Mouse (Mus musculus) liver, embryonic 14.5 days (tissue): ENCODE results near the gene Foxn3. TPM values are rescaled to one million over a fixed set of nuclear protein-coding genes. Genes with fewer than 3 reads are reported as not detected.

Source experiments
- ATAC-seq: fragments of 200-750 bp; cut with Nextera tagmentation; 2 replicates; pipeline ENCODE4 v1.8.0; 2017; ENCODE audit warnings: moderate number of reproducible peaks, mild to moderate bottlenecking, moderate library complexity; ENCODE audit not compliant: insufficient read depth
- DNase-seq, 3 experiments: peaks; one replicate each; pipeline ENCODE4 v3.0.0-alpha.2; 2012 to 2013; ENCODE audit warnings: low read depth in 3 of 3, low spot score in 3 of 3
- H3K27ac ChIP-seq: fragments of 300-500 bp; sonication (generic); 2 replicates; pipeline ENCODE4 v1.5.1; 2014; ENCODE audit warnings: moderate library complexity, mild to moderate bottlenecking, control low read depth, inconsistent platforms
- H3K27me3 ChIP-seq: fragments of 300-500 bp; sonication (generic); 2 replicates; pipeline ENCODE4 v1.6.1; 2014; ENCODE audit warnings: mild to moderate bottlenecking, low read length, moderate library complexity; ENCODE audit not compliant: control insufficient read depth, insufficient read depth
- H3K36me3 ChIP-seq: fragments of 300-500 bp; sonication (generic); replicated peaks from 2 replicates; pipeline ENCODE4 v1.6.1; 2014; ENCODE audit warnings: low read depth; ENCODE audit not compliant: control insufficient read depth, insufficient read depth
- H3K4me1 ChIP-seq, 2 experiments: fragments of 200-500 bp in 1 of 2; fragments of 300-500 bp in 1 of 2; sonication (generic) in 1 of 2; replicated peaks; 2 replicates each; pipeline ENCODE4 v1.6.1; 2012 to 2014; ENCODE audit warnings: antibody characterized with exemption in 1 of 2, inconsistent platforms in 1 of 2, low read length in 1 of 2; ENCODE audit not compliant: control insufficient read depth in 2 of 2, insufficient read depth in 2 of 2
- H3K4me2 ChIP-seq: fragments of 300-500 bp; sonication (generic); 2 replicates; pipeline ENCODE4 v1.6.1; 2014; ENCODE audit warnings: low read depth, mild to moderate bottlenecking, control low read depth, moderate library complexity
- H3K4me3 ChIP-seq, 2 experiments: fragments of 200-500 bp in 1 of 2; fragments of 300-500 bp in 1 of 2; sonication (generic) in 1 of 2; 2 replicates each; pipeline ENCODE4 v1.5.1; 2012 to 2014; ENCODE audit warnings: low read depth in 2 of 2, low read length in 2 of 2, mild to moderate bottlenecking in 2 of 2, control low read depth in 1 of 2, inconsistent platforms in 1 of 2, moderate library complexity in 1 of 2; ENCODE audit not compliant: insufficient read depth in 1 of 2
- H3K9ac ChIP-seq: fragments of 300-500 bp; sonication (generic); replicated peaks from 2 replicates; pipeline ENCODE4 v1.6.1; 2014; ENCODE audit warnings: mild to moderate bottlenecking, control low read depth, moderate library complexity
- H3K9me3 ChIP-seq: fragments of 300-500 bp; sonication (generic); 2 replicates; pipeline ENCODE4 v1.6.1; 2016; ENCODE audit warnings: low read length, mixed read lengths; ENCODE audit not compliant: control insufficient read depth
- CTCF ChIP-seq: IDR thresholded peaks from 2 replicates; pipeline ENCODE4 v1.5.1; 2016; ENCODE audit warnings: antibody characterized with exemption, low read depth, control low read depth
- EP300 ChIP-seq: IDR thresholded peaks from 2 replicates; pipeline ENCODE4 v1.6.1; 2016; ENCODE audit warnings: antibody characterized with exemption, low read depth
- WGBS: fragments of 180-500 bp; shearing (Covaris S2); extraction: QIAGEN DNeasy Blood & Tissue Kit; methylation state at CpG from one replicate; pipeline ENCODE4 v1.1.7; 2014; ENCODE audit not compliant: insufficient replicate concordance; 5-methylcytosine and 5-hydroxymethylcytosine counted together
- polyA plus RNA-seq, 2 experiments: library from polyadenylated mRNA; depleted of rRNA in 1 of 2; stranded (reverse) in 1 of 2; unstranded in 1 of 2; fragments of >200 nt; fragmentation: Nextera tagmentation in 1 of 2; extraction: Ambion mirVana in 1 of 2; gene quantifications; 2 replicates each; pipeline versions ENCODE4 v1.2.1 to v1.2.3; 2012 to 2014

Gene Foxn3
- polyA plus RNA-seq, 2 experiments = 2.7 to 13.6 TPM

DNA sequence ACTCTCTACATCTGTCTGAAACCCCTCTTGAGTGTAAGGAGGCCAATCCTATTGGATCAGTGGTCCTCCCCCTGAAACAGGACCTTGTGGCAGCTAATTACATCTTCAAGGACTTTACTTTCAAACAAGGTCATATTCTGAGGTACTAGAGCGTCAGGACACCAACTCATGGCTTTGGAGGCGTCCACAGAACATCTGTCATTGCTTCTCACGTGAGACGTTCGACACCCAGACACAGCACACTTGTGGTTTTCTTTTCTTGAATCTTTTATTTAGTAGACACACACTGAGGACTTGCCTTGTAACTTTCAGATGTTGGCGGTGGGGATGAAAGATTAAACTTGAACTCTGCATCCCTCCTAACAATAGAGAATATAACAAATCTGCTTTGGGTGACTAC is 265.1 kb downstream of the Foxn3 start:
- no peak for TF ChIP-seq CTCF
- no peak for TF ChIP-seq EP300
- no peak for DNase-seq
- Histone ChIP-seq H3K4me3 (no peak overlapping the region), H3K4me1 (peaks cover 2 to 5% of the 10 kb centered on the region in 2 experiments; a peak in 1 of 4 replicates), H3K9me3 (no peaks in the 10 kb centered on the region), H3K27me3 (no peaks in the 10 kb centered on the region), H3K36me3 (no peaks in the 10 kb centered on the region), H3K27ac (no peak overlapping the region), H3K9ac (no peak overlapping the region), H3K4me2 (no peak overlapping the region)
- 63% methylated on average over 6 of the region's 6 CpGs for WGBS
- ATAC-seq = no peak

DNA sequence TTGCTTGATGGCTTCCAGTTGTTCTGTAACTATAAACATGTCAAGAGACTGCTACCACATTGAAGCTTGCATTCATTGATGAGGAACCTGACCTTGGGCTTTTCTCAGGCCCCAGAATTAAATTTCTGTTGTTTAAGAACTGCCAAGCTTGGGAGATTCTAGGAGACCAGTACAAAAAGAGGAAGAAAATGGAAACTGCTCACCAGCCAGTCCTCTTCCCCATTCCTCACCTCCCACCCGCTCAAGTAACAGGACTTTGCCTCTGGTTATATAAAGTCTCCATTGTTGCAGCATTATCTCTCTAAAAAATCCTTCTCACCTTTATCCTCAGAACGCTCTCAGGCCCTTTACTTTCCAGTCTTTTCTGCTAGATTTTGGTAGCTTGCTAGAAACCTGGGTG is 265.6 kb downstream of the Foxn3 start:
- Histone ChIP-seq H3K9ac (no peak overlapping the region), H3K9me3 (no peaks in the 10 kb centered on the region), H3K4me3 (no peak overlapping the region), H3K4me2 (no peak overlapping the region), H3K36me3 (no peaks in the 10 kb centered on the region), H3K27ac (no peak overlapping the region), H3K4me1 (peaks cover 2 to 5% of the 10 kb centered on the region in 2 experiments; a peak in 1 of 4 replicates), H3K27me3 (no peaks in the 10 kb centered on the region)
- TF ChIP-seq EP300 = no peak
- TF ChIP-seq CTCF = no peak
- ATAC-seq = no peak
- no peak for DNase-seq
- WGBS = 35% methylated on average over 2 of the region's 2 CpGs

DNA sequence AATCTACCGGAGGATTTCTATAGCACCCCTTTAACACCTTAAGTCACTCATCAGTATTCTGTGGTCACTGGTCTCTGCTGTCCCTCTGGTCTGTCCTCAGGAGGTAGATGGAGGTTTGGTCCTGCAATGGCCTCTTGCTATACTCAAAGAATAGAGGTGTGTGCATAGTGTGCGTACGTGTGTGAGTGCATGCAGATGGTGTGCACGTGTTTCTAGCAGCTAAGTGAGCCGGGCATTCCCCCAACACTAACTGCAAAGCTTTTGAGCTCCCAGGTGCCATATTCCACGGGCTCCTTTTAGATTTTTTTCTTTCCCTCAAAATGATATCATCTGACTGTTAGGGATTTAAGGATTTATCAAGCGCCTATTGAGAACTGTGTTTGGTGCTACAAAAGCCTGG is 269.9 kb downstream of the Foxn3 start:
- H3K4me2 ChIP-seq = no peak overlapping the region
- 54% methylated on average over 7 of the region's 7 CpGs for WGBS
- ATAC-seq (no peak), DNase-seq (no peak)
- no peak overlapping the region for H3K9ac ChIP-seq
- no peak for TF ChIP-seq EP300
- H3K36me3 ChIP-seq = no peaks in the 10 kb centered on the region
- no peaks in the 10 kb centered on the region for H3K9me3 ChIP-seq
- no peak overlapping the region for H3K27ac ChIP-seq
- H3K27me3 ChIP-seq = no peaks in the 10 kb centered on the region
- H3K4me1 ChIP-seq = no peaks in the 10 kb centered on the region; a peak in 1 of 4 replicates
- H3K4me3 ChIP-seq = no peak overlapping the region

- Histone ChIP-seq H3K4me3 (no peak overlapping the region), H3K27ac (no peak overlapping the region), H3K36me3 (no peaks in the 10 kb centered on the region), H3K9ac (no peak overlapping the region), H3K4me1 (no peaks in the 10 kb centered on the region; a peak in 1 of 4 replicates), H3K27me3 (no peaks in the 10 kb centered on the region), H3K9me3 (no peaks in the 10 kb centered on the region), H3K4me2 (no peak overlapping the region)
- ATAC-seq (no peak), DNase-seq (no peak)
- TF ChIP-seq CTCF (no peak), EP300 (no peak)
- 82% methylated on average over 6 of the region's 6 CpGs for WGBS
Observed at GRCm38 (mm10) chr12:99292152-99292551, 271.2 kb downstream of the Foxn3 start.

- no peaks in the 10 kb centered on the region for H3K36me3 ChIP-seq
- no peaks in the 10 kb centered on the region for H3K9me3 ChIP-seq
- H3K9ac ChIP-seq = no peak overlapping the region
- TF ChIP-seq CTCF (no peak), EP300 (no peak)
- ATAC-seq = no peak
- peaks cover 0 to 8% of the 10 kb centered on the region in 2 experiments; a peak in 2 of 4 replicates for H3K4me1 ChIP-seq
- no peak overlapping the region for H3K4me2 ChIP-seq
- H3K27ac ChIP-seq = no peak overlapping the region
- H3K4me3 ChIP-seq = no peak overlapping the region
- no peaks in the 10 kb centered on the region for H3K27me3 ChIP-seq
- DNase-seq = no peak
- WGBS = 72% methylated on average over 5 of the region's 5 CpGs
Observed at GRCm38 (mm10) chr12:99287081-99287480, 276.3 kb downstream of the Foxn3 start.

DNA sequence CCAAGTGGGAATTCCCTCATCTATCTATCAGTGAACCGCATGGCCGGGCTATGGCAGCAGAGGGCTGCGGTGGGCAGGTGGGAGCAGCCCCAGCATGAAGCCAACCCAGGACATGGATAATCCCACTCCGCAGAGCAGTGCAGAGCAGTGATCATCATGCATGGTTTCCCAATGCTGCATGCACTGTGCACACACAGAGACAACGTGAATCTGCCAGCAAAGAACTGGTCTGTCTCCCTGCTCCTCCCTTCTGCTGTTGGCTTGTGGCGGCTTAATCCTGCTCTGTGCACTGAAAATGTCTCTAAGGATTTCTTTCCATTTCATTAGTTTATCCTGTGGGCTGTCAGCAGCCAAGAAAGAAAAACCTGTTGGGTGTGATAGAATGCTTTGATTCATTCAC is 276.7 kb downstream of the Foxn3 start:
- Histone ChIP-seq H3K27me3 (no peaks in the 10 kb centered on the region), H3K9me3 (no peaks in the 10 kb centered on the region), H3K9ac (no peak overlapping the region), H3K27ac (no peak overlapping the region), H3K4me2 (no peak overlapping the region), H3K4me1 (peaks cover 0 to 8% of the 10 kb centered on the region in 2 experiments; a peak in 2 of 4 replicates), H3K36me3 (no peaks in the 10 kb centered on the region), H3K4me3 (no peak overlapping the region)
- DNase-seq = no peak
- WGBS = 78% methylated on average over 6 of the region's 6 CpGs
- ATAC-seq = no peak
- no peak for TF ChIP-seq EP300
- TF ChIP-seq CTCF = no peak
